Mouse (Mus musculus) embryonic fibroblast, embryonic 13.5 days (primary cell): ENCODE measurements at regions not wholly inside any gene's neighbourhood (a gene's known extent, or its start where the extent isn't known, plus 50 kb on each side); places are given as distances from the start of the nearest gene placed in this dataset.

Experiments used
- CTCF ChIP-seq: IDR thresholded peaks from 2 replicates; pipeline ENCODE4 v1.5.1; 2011; ENCODE audit warnings: mild to moderate bottlenecking, control low read depth, low read length, moderate library complexity, borderline replicate concordance; ENCODE audit not compliant: insufficient read depth
- POLR2A ChIP-seq: IDR thresholded peaks from 2 replicates; pipeline ENCODE4 v1.6.1; 2011; ENCODE audit warnings: low read depth, mild to moderate bottlenecking, control low read depth, low read length, moderate library complexity

DNA sequence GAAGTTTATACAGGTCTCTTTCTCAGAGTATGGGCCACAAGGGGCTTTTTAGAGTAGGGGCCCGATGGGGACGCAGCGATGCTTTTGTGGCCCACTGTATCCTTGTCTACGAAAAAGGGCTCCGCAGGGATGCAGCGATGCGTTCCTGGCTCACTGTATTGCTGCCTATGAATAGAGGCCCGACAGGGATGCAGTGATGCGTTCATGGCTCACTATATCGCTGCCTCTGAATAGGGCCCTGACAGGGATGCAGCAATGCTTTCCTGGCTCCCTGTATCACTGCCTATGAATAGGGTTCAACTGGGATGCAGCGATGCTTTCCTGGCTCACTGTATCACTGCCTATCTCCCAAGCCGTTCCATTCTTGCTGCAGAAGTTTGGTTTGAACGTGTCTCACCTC is 65.4 kb upstream of the Cep162 start:
- TF ChIP-seq CTCF (no peak), POLR2A (no peak)
